Mouse (Mus musculus): ENCODE measurements around the gene Rbpjl. TPM values are rescaled to one million over a fixed set of nuclear protein-coding genes. Genes with fewer than 3 reads are reported as not detected.

Rbpjl gene
- polyA plus RNA-seq, 1 experiment from 2014 or later = 45.2 TPM

GRCm38 (mm10) chr2:164437710-164438109 lies 34.8 kb downstream of the Rbpjl start:
- WGBS = 45% methylated on average over 6 of the region's 6 CpGs
- H3K9me3 ChIP-seq (replicated peaks; ENCODE audit: control insufficient read depth, low read length) = no peaks in the 10 kb centered on the region
- no peaks in the 10 kb centered on the region for H3K36me3 ChIP-seq (ENCODE audit: control insufficient read depth, insufficient read depth, low read length)
- H3K4me3 ChIP-seq (replicated peaks; ENCODE audit: low read length) = peak overlapping the region; percentile 12
- no peak for ATAC-seq (ENCODE audit: insufficient read depth, low FRiP score)
- H3K9ac ChIP-seq (ENCODE audit: low read length) = peak overlapping the region; percentile 8; the same call in 1 of the 2 replicates
- peaks cover 80% of the 10 kb centered on the region for H3K4me1 ChIP-seq (ENCODE audit: control insufficient read depth, insufficient read depth, low read length)
- H3K27me3 ChIP-seq (ENCODE audit: control insufficient read depth, insufficient read depth, low read length) = no peaks in the 10 kb centered on the region
- peak overlapping the region; percentile 46 for H3K4me2 ChIP-seq (ENCODE audit: low read depth, low read length)
- H3K27ac ChIP-seq (ENCODE audit: low read length) = peak overlapping the region; percentile 91

- H3K9me3 ChIP-seq (replicated peaks; ENCODE audit: control insufficient read depth, low read length) = no peaks in the 10 kb centered on the region
- H3K27me3 ChIP-seq (ENCODE audit: control insufficient read depth, insufficient read depth, low read length) = no peaks in the 10 kb centered on the region
- H3K4me1 ChIP-seq (ENCODE audit: control insufficient read depth, insufficient read depth, low read length) = peaks cover 75% of the 10 kb centered on the region
- H3K9ac ChIP-seq (ENCODE audit: low read length) = no peak overlapping the region
- no peak overlapping the region; the same call in 1 of the 2 replicates for H3K4me3 ChIP-seq (replicated peaks; ENCODE audit: low read length)
- peak; percentile 41 for ATAC-seq (ENCODE audit: insufficient read depth, low FRiP score)
- H3K27ac ChIP-seq (ENCODE audit: low read length) = peak overlapping the region; percentile 91
- H3K4me2 ChIP-seq (ENCODE audit: low read depth, low read length) = peak overlapping the region; percentile 60; the same call in 1 of the 2 replicates
- 39% methylated on average over 8 of the region's 8 CpGs for WGBS
- H3K36me3 ChIP-seq (ENCODE audit: control insufficient read depth, insufficient read depth, low read length) = no peaks in the 10 kb centered on the region
These were observed 35.3 kb downstream of the Rbpjl start for GRCm38 (mm10) chr2:164438257-164438656.

GRCm38 (mm10) chr2:164439001-164439421 lies 36.1 kb downstream of the Rbpjl start:
- Histone ChIP-seq H3K27me3 (ENCODE audit: control insufficient read depth, insufficient read depth, low read length) (no peaks in the 10 kb centered on the region), H3K4me2 (ENCODE audit: low read depth, low read length) (peak overlapping the region; percentile 60), H3K9me3 (replicated peaks; ENCODE audit: control insufficient read depth, low read length) (no peaks in the 10 kb centered on the region), H3K4me1 (ENCODE audit: control insufficient read depth, insufficient read depth, low read length) (peaks cover 71% of the 10 kb centered on the region), H3K4me3 (replicated peaks; ENCODE audit: low read length) (no peak overlapping the region; the same call in 1 of the 2 replicates), H3K9ac (ENCODE audit: low read length) (no peak overlapping the region), H3K36me3 (ENCODE audit: control insufficient read depth, insufficient read depth, low read length) (no peaks in the 10 kb centered on the region), H3K27ac (ENCODE audit: low read length) (peak overlapping the region; percentile 58)
- no peak for ATAC-seq (ENCODE audit: insufficient read depth, low FRiP score)
- WGBS = 54% methylated on average over 3 of the region's 3 CpGs

- no peaks in the 10 kb centered on the region for H3K27me3 ChIP-seq (ENCODE audit: control insufficient read depth, insufficient read depth, low read length)
- 45% methylated on average over 5 of the region's 5 CpGs for WGBS
- no peak for ATAC-seq (ENCODE audit: insufficient read depth, low FRiP score)
- H3K4me1 ChIP-seq (ENCODE audit: control insufficient read depth, insufficient read depth, low read length) = peaks cover 59% of the 10 kb centered on the region
- H3K36me3 ChIP-seq (ENCODE audit: control insufficient read depth, insufficient read depth, low read length) = no peaks in the 10 kb centered on the region
- H3K27ac ChIP-seq (ENCODE audit: low read length) = peak overlapping the region; percentile 86
- no peak overlapping the region for H3K9ac ChIP-seq (ENCODE audit: low read length)
- peak overlapping the region; percentile 70 for H3K4me3 ChIP-seq (replicated peaks; ENCODE audit: low read length)
- H3K4me2 ChIP-seq (ENCODE audit: low read depth, low read length) = peak overlapping the region; percentile 60
- no peaks in the 10 kb centered on the region for H3K9me3 ChIP-seq (replicated peaks; ENCODE audit: control insufficient read depth, low read length)
These were observed 37.4 kb downstream of the Rbpjl start for GRCm38 (mm10) chr2:164440314-164440713.

- peaks cover 51% of the 10 kb centered on the region for H3K4me1 ChIP-seq (ENCODE audit: control insufficient read depth, insufficient read depth, low read length)
These were observed 38.2 kb downstream of the Rbpjl start for GRCm38 (mm10) chr2:164441155-164441554.

GRCm38 (mm10) chr2:164441731-164442130 lies 38.8 kb downstream of the Rbpjl start:
- H3K36me3 ChIP-seq (ENCODE audit: control insufficient read depth, insufficient read depth, low read length) = no peaks in the 10 kb centered on the region
- H3K4me1 ChIP-seq (ENCODE audit: control insufficient read depth, insufficient read depth, low read length) = peaks cover 46% of the 10 kb centered on the region
- H3K27me3 ChIP-seq (ENCODE audit: control insufficient read depth, insufficient read depth, low read length) = no peaks in the 10 kb centered on the region
- H3K9ac ChIP-seq (ENCODE audit: low read length) = peak overlapping the region; percentile 81
- peak overlapping the region; percentile 70 for H3K4me3 ChIP-seq (replicated peaks; ENCODE audit: low read length)
- ATAC-seq (ENCODE audit: insufficient read depth, low FRiP score) = no peak
- peak overlapping the region; percentile 60 for H3K4me2 ChIP-seq (ENCODE audit: low read depth, low read length)
- peak overlapping the region; percentile 86 for H3K27ac ChIP-seq (ENCODE audit: low read length)
- WGBS = 30% methylated on average over 7 of the region's 7 CpGs
- no peaks in the 10 kb centered on the region for H3K9me3 ChIP-seq (replicated peaks; ENCODE audit: control insufficient read depth, low read length)

More at GRCm38 (mm10) chr2:164441155-164441554, 38.2 kb downstream of the Rbpjl start:
- Histone ChIP-seq H3K27ac (ENCODE audit: low read length) (peak overlapping the region; percentile 86), H3K9me3 (replicated peaks; ENCODE audit: control insufficient read depth, low read length) (no peaks in the 10 kb centered on the region), H3K4me2 (ENCODE audit: low read depth, low read length) (peak overlapping the region; percentile 60), H3K4me3 (replicated peaks; ENCODE audit: low read length) (peak overlapping the region; percentile 70), H3K36me3 (ENCODE audit: control insufficient read depth, insufficient read depth, low read length) (no peaks in the 10 kb centered on the region), H3K9ac (ENCODE audit: low read length) (peak overlapping the region; percentile 81), H3K27me3 (ENCODE audit: control insufficient read depth, insufficient read depth, low read length) (no peaks in the 10 kb centered on the region)
- no peak for ATAC-seq (ENCODE audit: insufficient read depth, low FRiP score)
- 39% methylated on average over 8 of the region's 8 CpGs for WGBS

DNA sequence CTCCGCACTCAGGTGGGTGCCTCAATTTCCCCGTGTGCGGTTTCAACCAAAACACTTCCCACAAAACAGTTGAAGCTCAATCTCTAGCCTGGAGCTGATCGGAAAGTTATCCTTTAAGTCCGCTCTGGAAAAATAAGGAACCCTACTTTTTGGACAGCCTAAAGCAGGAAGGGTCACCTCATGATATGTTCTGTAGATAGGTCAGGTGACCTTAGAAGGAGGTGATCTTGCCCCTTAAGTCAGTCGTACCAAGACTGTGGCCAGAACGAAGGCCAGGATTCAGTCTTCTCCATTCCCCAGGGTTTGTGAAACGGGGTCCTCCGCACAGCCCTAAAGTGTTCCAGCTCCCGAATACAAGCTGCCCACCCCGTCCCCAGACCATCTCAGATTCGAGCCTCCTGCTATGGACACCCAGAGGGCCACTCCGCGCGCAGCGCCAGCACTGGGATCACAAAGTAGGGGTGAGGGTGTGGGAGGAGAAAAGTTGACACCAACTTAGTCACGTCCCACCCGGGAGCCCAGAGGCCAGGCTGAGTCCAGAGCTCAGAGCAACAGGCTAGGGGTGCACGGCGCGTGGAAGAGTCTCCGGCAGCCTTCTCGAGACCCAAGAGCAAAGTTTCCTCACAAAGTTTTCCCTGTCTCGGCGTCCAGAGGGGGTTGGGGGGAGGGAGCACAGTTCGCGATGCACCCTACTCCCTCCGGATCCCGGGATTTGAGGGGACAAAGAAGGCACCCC lies 39.5 kb downstream of the Rbpjl start:
- peak overlapping the region; percentile 60 for H3K4me2 ChIP-seq (ENCODE audit: low read depth, low read length)
- peak overlapping the region; percentile 86 for H3K27ac ChIP-seq (ENCODE audit: low read length)
- no peaks in the 10 kb centered on the region for H3K36me3 ChIP-seq (ENCODE audit: control insufficient read depth, insufficient read depth, low read length)
- H3K27me3 ChIP-seq (ENCODE audit: control insufficient read depth, insufficient read depth, low read length) = no peaks in the 10 kb centered on the region
- WGBS = 2% methylated on average over 29 of the region's 29 CpGs
- no peaks in the 10 kb centered on the region for H3K9me3 ChIP-seq (replicated peaks; ENCODE audit: control insufficient read depth, low read length)
- peaks cover 39% of the 10 kb centered on the region for H3K4me1 ChIP-seq (ENCODE audit: control insufficient read depth, insufficient read depth, low read length)
- peak; percentile 61 for ATAC-seq (ENCODE audit: insufficient read depth, low FRiP score)
- peak overlapping the region; percentile 81 for H3K9ac ChIP-seq (ENCODE audit: low read length)
- peak overlapping the region; percentile 70 for H3K4me3 ChIP-seq (replicated peaks; ENCODE audit: low read length)

- Histone ChIP-seq H3K27me3 (ENCODE audit: control insufficient read depth, insufficient read depth, low read length) (no peaks in the 10 kb centered on the region), H3K4me1 (ENCODE audit: control insufficient read depth, insufficient read depth, low read length) (peaks cover 34% of the 10 kb centered on the region), H3K9me3 (replicated peaks; ENCODE audit: control insufficient read depth, low read length) (no peaks in the 10 kb centered on the region), H3K9ac (ENCODE audit: low read length) (peak overlapping the region; percentile 81), H3K36me3 (ENCODE audit: control insufficient read depth, insufficient read depth, low read length) (no peaks in the 10 kb centered on the region), H3K4me2 (ENCODE audit: low read depth, low read length) (peak overlapping the region; percentile 60), H3K27ac (ENCODE audit: low read length) (peak overlapping the region; percentile 86), H3K4me3 (replicated peaks; ENCODE audit: low read length) (peak overlapping the region; percentile 70)
- WGBS = 0% methylated on average over 26 of the region's 26 CpGs
- peak; percentile 93 for ATAC-seq (ENCODE audit: insufficient read depth, low FRiP score)
These were observed 40.1 kb downstream of the Rbpjl start for GRCm38 (mm10) chr2:164443051-164443437.

DNA sequence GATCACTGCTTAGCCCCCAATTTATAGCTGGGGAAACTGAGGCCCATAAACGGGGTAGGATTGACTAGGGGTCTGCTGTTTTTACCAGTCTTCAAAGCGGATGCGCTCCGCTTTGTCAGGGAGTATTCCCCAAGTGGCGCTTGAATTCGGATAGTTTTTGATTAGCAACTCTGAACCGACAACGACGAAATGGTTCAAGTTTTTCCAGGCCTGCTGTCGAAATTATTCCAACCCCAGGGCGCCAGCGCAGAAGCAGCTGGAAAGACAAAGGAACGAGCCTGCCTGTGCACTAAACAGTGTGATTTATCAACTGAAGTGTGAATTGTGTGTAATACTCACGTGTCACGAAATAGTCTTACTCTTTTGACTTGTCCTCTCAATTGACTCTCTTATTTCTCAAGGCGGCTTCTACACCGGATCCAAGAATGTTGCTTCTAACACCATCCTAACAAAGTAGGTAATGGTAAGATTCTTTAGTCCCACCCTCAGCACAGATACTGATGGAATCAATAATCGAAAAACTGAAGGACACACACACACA lies 40.6 kb downstream of the Rbpjl start, which contains the start of gene Sdc4:
Gene Sdc4, minus strand, starts transcription at position 428 of the 541 bp plus-strand sequence.
- Histone ChIP-seq H3K9ac (ENCODE audit: low read length) (peak within 1 kb of the TSS; percentile 81), H3K27ac (ENCODE audit: low read length) (peak within 1 kb of the TSS; percentile 86), H3K36me3 (ENCODE audit: control insufficient read depth, insufficient read depth, low read length) (no peaks in the 10 kb centered on the region), H3K4me1 (ENCODE audit: control insufficient read depth, insufficient read depth, low read length) (peaks cover 34% of the 10 kb centered on the region), H3K4me2 (ENCODE audit: low read depth, low read length) (peak within 1 kb of the TSS; percentile 60), H3K27me3 (ENCODE audit: control insufficient read depth, insufficient read depth, low read length) (no peaks in the 10 kb centered on the region), H3K4me3 (replicated peaks; ENCODE audit: low read length) (peak within 1 kb of the TSS; percentile 70), H3K9me3 (replicated peaks; ENCODE audit: control insufficient read depth, low read length) (no peaks in the 10 kb centered on the region)
- ATAC-seq (ENCODE audit: insufficient read depth, low FRiP score) = no peak
- 10% methylated on average over 18 of the region's 18 CpGs for WGBS
